In genomic region chr13:37959936-37960335, GRCm38 (mm10) we compare ENCODE assay signal across 14 mouse cellular contexts.
"Had no signal": no experiment of that assay in that cellular context is flagged by ENCODE, and none has a peak within 500 bp of the region (broad histone marks: within the 10 kb centered on the region; RNA-seq: fewer than 3 reads in every experiment).

No protein-coding gene starts in this region.

- H3K4me3 ChIP-seq: intestine, embryonic 15.5 days; layer of hippocampus, adult 2 months; limb, embryonic 13.5 days; midbrain, embryonic 12.5 days; neural tube, embryonic 13.5 days had no signal

- H3K4me2 ChIP-seq: intestine, embryonic 15.5 days; limb, embryonic 13.5 days; liver, embryonic 11.5 days; midbrain, embryonic 12.5 days; neural tube, embryonic 13.5 days had no signal

- H3K9ac ChIP-seq: intestine, embryonic 15.5 days; limb, embryonic 13.5 days; midbrain, embryonic 12.5 days; neural tube, embryonic 13.5 days had no signal

- ATAC-seq: intestine, embryonic 15.5 days; midbrain, embryonic 16.5 days had no signal

- H3K27ac ChIP-seq: intestine, embryonic 15.5 days; kidney, postnatal 0 days; layer of hippocampus, adult 2 months; limb, embryonic 13.5 days; midbrain, embryonic 12.5 days; neural tube, embryonic 13.5 days had no signal

- H3K9me3 ChIP-seq: intestine, embryonic 15.5 days; midbrain, embryonic 12.5 days; neural tube, embryonic 13.5 days had no signal

- H3K27me3 ChIP-seq: intestine, embryonic 15.5 days; limb, embryonic 13.5 days had no signal

- H3K36me3 ChIP-seq: intestine, embryonic 15.5 days; limb, embryonic 13.5 days; midbrain, embryonic 12.5 days; neural tube, embryonic 13.5 days had no signal

- DNase-seq: kidney, adult 18-20 months; kidney, postnatal 4 days; left cerebral cortex, postnatal 4 days; lung, adult 18-20 months; retina, postnatal 1 day; right cerebral cortex, postnatal 14 days had no signal
